Mouse (Mus musculus) urinary bladder, postnatal 10 days (tissue): Measurements from ENCODE around the gene Zfp148.
A peak's percentile ranks its signal among the peaks of the same experiment; 100 is the strongest.
"Not testable (repeated sequence)": the region's sequence is repeated elsewhere in the genome, so short reads cannot be mapped to it uniquely, and the experiment has no call there.

Experiments used
- DNase-seq: peaks from one replicate; pipeline ENCODE4 v3.0.0; 2022; ENCODE audit warnings: low spot score

Gene Zfp148

DNA sequence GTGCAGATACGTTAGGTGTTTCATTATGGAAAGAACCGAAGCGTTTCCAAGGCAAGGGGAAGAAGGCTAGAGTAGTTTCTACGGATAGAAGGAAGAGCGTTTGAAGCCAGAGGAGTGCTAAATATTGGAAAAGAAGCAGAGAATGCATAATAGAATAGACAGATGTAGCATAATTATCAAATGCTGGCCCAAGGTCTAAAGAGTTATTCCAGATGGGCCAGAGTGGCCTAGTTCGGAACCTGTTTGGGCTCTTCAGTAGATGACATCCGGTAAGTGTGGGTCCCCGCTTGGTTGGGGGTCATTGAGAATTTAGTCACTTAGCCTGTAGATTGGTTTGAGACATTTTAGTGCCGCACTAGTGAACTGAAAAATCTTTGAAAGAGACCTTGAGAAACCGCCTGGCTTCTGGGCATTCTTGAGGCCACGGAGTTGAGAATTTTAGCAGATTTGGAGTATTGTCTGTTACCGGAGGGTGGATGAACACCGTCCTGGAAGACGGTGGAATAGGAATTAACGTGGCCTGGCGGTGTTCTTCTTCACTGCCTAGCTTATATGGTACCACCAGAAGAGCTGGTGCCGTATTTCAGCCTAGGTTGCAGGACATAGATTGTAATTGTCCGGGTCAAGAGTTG lies 1.1 kb downstream of the Zfp148 start:
- no peak for DNase-seq

DNA sequence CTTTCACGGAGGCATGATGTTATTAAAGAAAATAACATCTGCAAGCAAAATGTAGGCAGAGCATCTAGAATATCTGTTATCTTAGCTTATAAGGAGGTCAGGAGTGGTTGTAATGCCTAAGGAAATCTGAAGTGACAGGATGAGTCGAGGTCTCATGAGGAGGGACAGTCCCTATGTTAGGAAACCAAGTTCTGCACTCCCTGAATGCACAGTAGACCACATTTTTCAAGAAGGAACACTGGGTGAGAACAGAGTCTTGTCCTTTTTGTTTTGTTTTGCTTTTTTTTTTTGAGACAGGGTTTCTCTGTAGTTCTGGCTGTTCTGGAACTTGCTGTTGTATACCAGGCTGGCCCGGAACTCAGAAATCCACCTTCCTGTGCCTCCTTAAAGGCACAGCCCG lies 1.7 kb downstream of the Zfp148 start:
- no peak for DNase-seq

- DNase-seq = no peak
Observed at GRCm38 (mm10) chr16:33383584-33383983, 2.9 kb downstream of the Zfp148 start.

GRCm38 (mm10) chr16:33384057-33384456 lies 3.4 kb downstream of the Zfp148 start:
- not testable (repeated sequence) for DNase-seq

DNA sequence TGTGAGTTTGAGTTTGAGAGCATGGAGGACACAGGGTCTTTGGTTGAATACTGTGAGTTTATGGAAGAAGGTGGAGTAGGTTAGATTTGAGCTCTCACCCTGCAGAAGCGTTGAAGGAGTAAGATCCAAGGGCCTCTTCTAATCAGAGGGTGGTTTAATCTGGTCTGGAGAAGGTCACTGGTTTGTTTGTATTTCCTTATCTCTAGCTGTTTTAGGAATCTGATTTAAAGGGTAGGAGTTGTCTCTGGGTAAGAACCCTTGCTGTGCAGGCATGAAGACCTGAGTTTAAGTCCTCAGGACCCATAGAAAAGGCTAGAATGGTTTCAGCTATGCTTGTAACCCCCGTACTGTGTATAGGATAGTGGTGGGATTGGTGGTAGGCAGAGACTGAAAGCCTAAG lies 6.4 kb downstream of the Zfp148 start:
- no peak for DNase-seq

- DNase-seq = no peak
Observed at GRCm38 (mm10) chr16:33387420-33387819, 6.8 kb downstream of the Zfp148 start.

DNA sequence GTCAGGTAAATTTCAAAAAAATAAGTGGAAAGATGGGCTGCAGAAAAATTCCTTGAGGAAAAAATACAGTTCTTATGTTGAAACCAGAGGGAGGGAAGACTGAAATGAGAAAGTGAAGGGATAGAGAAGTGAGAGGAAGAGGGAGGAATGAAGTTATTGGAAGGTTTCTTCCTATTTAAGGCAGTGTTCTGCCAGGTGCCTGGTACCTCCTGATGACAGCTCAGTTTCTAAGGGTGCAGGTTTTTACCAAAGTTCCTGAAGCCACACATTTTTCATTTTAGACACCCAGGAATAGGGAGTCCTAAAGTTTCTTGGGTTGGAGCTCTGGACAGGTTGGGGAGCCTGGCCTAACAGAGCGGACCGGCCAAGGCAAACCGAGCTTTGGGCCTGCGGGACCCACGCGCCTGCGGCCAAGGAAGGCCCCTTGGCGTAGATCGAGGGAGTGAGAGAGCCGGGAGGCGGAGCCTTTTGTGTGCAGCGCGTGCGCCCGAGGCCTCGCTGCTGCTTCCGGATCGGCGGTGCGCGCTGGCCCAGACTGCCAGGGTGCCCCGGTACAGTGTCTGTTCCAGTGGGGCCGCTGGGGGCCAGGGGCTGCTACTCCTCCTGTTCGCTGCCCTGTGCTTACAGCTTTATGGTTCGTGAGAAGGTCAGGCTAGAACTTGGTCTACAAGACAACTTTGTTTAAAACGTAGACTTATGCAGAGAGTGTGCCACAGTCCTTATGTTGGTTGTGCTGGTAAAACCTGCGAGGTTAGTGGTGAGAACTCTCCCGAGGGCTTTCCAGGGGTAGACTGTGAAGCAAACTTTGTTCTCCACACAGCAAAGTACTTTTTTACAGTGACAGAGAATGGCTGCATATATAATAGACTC lies 19.5 kb downstream of the Zfp148 start:
- DNase-seq = peak; percentile 12

DNA sequence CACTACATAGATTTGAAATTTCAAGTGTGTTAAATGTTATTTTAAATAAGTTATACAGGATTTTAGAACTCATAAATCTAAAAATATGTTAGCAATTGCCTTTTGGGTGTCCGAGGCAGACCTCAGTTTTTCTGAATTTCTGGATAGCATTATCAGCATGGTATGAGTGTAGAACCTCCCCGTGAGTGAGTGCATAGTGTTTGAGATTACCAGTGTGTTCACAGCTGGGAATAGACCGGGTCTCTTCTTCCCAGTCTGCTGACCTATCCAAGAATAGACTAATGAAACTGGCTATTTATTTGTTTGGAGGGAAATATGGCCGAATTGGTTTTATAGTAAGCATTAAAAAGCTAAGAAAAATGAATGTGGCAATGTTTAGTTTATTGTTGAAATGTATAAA lies 20.3 kb downstream of the Zfp148 start:
- no peak for DNase-seq

DNA sequence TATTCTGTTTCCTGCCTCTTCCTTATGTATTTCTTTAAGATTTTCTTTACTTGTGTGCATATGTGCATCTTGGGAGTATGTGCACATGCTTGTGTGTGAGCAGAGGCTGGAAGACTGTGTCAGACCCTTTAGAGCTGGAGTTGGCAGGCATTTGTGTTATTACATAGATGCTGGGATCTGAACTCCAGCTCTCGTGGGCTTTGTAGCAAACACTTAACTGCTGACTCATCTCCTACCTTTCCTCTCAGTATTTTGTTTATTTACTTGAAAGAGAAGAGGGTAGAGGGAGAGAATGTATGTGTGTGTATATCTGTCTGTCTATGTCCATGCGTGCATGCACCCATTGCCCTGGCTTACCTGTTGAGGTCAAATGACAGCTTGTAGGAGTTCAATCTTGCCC lies 22.6 kb downstream of the Zfp148 start:
- no peak for DNase-seq

DNA sequence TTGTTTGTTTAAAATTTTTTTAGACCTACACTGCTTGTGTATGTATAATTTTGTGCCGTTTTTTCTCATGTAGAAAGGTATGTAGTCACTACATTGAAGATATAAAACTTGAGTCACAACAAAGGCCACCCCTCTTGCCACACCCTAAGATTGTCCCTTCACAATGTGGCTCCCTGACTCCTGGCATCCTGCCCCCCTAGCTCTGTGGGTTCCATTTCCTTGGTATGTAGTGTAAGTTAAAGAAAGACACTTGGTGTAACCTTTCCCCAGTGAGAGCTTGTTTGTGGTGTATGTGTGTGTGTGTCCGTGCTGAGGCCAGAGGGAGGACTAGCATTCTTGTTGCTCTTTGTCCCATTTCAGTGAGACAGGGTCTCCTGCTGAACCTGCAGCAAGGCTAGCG lies 23.4 kb downstream of the Zfp148 start:
- DNase-seq = no peak

DNA sequence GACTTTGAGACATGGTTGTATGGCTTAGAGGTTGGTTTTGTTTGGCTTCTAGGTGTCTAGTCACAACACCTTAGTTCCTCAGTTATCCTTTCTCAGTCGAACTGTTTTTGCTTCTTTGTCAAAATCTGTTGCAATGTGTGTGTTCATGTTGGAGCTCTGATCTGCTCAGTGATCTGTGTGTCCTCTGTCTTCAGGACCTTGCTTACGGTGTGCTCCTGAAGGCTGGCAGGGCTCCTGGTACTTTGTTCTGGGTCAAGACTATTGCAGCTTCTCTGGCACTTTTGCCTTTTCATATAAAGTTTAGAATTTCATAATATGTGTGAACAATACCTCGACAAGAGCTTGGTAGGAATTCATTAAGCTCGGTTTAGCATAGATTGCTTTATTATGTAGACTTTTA lies 24.9 kb downstream of the Zfp148 start:
- no peak for DNase-seq

GRCm38 (mm10) chr16:33410151-33410550 lies 29.5 kb downstream of the Zfp148 start:
- DNase-seq = no peak

GRCm38 (mm10) chr16:33410605-33411004 lies 30.0 kb downstream of the Zfp148 start:
- DNase-seq = no peak

DNA sequence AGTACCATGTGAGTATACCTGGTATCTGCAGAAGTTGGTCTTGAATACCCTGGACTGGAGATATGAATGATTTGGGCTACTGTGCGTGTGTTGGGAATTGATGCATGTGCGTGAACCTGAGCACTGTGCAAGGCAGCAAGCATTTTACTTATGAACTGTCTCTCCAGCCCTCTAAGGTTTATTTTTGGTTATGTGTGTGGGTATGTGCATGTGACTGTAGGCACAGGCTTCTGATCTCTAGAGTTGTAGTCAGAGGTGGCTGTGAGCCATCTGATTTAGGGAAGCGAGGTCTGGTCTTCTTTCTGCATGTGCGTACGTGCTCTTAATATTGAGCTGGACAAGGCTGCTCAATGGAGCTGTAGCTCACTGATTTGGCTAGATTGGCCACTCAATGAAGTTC lies 33.6 kb downstream of the Zfp148 start:
- DNase-seq = no peak

DNA sequence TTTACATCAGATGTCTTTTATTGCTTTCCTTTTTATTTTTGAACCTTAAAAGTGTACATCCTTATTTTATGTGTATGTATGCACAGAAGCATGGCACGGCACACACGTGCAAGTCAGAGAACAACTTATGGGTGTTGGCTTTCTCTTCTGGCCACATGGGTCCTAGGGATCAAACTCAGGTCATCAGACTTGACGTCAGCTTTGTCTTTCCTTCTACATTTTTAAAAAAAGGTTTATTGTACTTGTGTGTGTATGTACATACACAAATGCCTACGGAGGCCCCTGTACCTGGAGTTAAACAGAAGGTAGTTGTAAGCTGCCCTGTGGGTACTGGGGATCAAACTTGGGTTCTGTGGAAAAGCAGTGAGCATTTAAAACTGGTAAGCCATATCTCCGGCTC lies 35.0 kb downstream of the Zfp148 start:
- no peak for DNase-seq

GRCm38 (mm10) chr16:33428327-33428726 lies 47.7 kb downstream of the Zfp148 start:
- no peak for DNase-seq

- no peak for DNase-seq
Observed at GRCm38 (mm10) chr16:33431660-33432059, 51.0 kb downstream of the Zfp148 start.

DNA sequence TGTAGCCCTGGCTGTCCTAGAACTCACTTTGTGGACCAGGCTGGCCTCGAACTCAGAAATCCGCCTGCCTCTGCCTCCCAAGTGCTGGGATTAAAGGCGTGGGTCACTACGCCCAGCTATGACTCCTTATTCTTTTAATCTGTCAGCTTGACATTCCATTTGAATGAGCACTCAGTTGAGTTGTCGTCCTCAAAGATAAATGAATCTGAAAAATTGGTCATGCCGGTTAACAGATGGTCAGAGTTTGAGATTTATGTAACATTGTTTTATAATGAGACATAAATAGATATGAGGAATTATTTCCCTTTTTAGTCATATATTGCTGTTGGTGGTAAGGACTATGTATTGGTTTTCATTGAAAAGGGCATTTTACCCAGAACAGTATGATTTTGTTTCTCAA lies 60.4 kb downstream of the Zfp148 start:
- no peak for DNase-seq

- DNase-seq = no peak
Observed at GRCm38 (mm10) chr16:33446830-33447229, 66.2 kb downstream of the Zfp148 start.

GRCm38 (mm10) chr16:33453826-33454225 lies 73.2 kb downstream of the Zfp148 start:
- no peak for DNase-seq

GRCm38 (mm10) chr16:33454306-33454705 lies 73.7 kb downstream of the Zfp148 start:
- DNase-seq = no peak

DNA sequence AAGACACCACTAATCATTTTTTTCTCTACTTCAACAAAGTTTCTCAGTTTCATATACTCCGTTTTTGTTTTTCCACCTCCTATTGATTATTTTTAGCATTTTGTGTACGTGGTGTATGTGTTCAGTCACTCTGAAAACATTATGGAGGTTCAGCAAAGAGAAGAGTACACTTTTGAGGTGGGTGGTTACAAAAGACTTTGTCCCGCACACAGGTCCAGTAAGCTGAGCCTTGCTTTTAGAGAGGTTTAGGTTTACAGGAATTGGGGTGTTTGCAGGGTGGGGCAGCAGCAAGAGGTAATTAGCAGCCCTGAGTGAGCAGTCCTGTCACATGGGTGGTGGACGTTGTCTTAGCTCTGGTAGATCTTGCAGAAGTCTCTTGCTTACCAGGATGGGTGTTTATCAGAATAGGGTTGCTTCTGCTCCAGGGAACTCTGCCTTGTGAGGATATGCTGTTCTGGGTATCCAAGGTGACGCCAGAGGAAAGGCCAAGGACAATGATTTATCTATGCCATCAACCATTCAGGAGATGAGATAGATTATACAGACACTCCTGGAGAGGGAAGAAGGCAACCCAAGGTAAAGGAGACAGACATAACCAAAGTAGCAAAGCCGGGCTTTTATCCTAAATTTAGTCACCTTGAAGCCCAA lies 74.8 kb downstream of the Zfp148 start:
- no peak for DNase-seq

DNA sequence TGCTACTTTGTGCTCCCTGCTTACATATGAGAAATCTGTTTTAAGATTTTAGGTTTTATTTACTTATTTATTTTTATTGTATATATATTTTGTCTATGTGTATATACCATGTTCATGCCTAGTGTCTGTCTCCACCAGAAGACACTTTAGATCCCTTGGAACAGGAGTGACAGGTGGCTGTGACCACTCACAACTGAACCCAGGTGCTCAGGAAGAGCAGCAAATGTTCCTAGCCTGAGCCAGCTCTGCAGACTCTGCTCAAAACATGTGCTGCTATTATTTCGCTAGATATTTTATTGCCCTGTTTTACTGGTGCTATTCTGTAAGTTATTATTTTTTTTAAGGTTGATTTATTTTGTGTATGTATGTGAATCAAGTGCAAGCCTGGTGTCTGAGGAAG lies 78.5 kb downstream of the Zfp148 start:
- DNase-seq = no peak
